8 mouse cellular contexts compared by ENCODE assay signal in the genomic region with DNA sequence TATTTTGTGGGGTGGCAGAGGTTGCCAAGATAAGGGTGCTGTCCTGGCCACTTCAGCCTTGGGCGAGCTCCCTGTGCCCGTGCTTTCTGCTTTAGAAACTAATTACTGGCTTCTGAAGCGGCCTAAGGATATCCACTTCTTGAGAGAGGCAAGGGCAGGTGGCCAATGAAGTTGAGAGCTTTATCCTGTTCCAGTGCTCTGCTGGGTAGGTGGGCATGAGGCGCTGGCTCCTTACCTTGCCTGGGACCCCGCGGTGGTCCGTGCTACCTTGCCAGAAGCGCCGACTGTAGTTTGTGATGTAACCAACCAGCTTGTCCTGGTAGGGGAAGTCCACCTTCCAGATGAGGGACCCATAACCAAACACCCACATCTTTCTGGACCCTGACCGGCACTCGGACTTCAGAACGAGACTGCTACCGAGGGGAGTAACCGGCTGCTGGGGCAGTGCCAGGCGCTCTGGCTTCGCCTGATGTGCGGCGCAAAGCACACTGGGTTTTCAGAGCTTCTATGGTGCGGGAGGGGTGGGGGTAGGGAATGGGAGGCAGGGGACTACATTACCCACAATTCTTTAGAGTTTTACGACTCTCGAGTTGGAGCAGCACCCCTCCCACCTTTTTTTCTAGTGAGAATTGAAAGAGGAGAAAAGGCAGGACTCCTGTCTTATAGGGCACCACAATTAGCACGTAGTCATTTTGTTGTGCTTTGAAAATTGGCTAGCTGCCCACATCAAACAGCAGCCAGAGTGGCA. TPM values are rescaled to one million over a fixed set of nuclear protein-coding genes. Genes with fewer than 3 reads are reported as not detected.
DNase-seq lines count a peak whose midpoint lies in the region; ATAC-seq lines count a peak whose summit lies in the region.

Gene Chac2, minus strand, starts transcription at position 474 of the 748 bp plus-strand sequence.

- peak; percentile 80 for DNase-seq in WW6 (ENCODE audit: low read depth, low spot score)
- DNase-seq in cerebellum, postnatal 4 days (ENCODE audit: low spot score in 2 of 2) = peak; percentile 61 to 85
- peak; percentile 87 for DNase-seq in gastrocnemius, adult 18-20 months (ENCODE audit: low spot score)
- peak; percentile 81 to 89 for DNase-seq in left cerebral cortex, adult 18-20 months (ENCODE audit: low spot score in 2 of 2)
- peak; percentile 90 for DNase-seq in right cerebral cortex, adult 18-20 months
- DNase-seq in urinary bladder, postnatal 10 days (ENCODE audit: low spot score) = peak; percentile 35

- no peaks in the 10 kb centered on the region for H3K36me3 ChIP-seq in hindbrain, embryonic 16.5 days (ENCODE audit: control insufficient read depth, insufficient read depth, low read length)
- H3K36me3 ChIP-seq in macrophage (ENCODE audit: inconsistent target) = no peaks in the 10 kb centered on the region

- no peaks in the 10 kb centered on the region for H3K9me3 ChIP-seq in hindbrain, embryonic 16.5 days (ENCODE audit: control insufficient read depth, low read length)

- peak; percentile 99 for ATAC-seq in hindbrain, embryonic 16.5 days

- peak within 1 kb of the TSS; percentile 67 for H3K4me3 ChIP-seq in hindbrain, embryonic 16.5 days (ENCODE audit: low read length)
- H3K4me3 ChIP-seq in macrophage (ENCODE audit: inconsistent target) = peak within 1 kb of the TSS; percentile 82

- H3K79me2 ChIP-seq in macrophage (ENCODE audit: inconsistent target) = peaks cover 44% of the 10 kb centered on the region

- H3K4me1 ChIP-seq in hindbrain, embryonic 16.5 days (ENCODE audit: control insufficient read depth, insufficient read depth, low read depth, low read length) = peaks cover 5% of the 10 kb centered on the region

- peak within 1 kb of the TSS; percentile 77 for H3K4me2 ChIP-seq in hindbrain, embryonic 16.5 days (ENCODE audit: low read length)

- H3K27ac ChIP-seq in hindbrain, embryonic 16.5 days (ENCODE audit: low read depth, low read length) = peak within 1 kb of the TSS; percentile 73
- peak within 1 kb of the TSS; percentile 47 for H3K27ac ChIP-seq in macrophage

- WGBS in hindbrain, embryonic 16.5 days = under 1% methylated on average over 22 of the region's 22 CpGs
- WGBS in macrophage (ENCODE audit: missing documents) = 1% methylated on average over 22 of the region's 22 CpGs

- H3K27me3 ChIP-seq in hindbrain, embryonic 16.5 days (replicated peaks; ENCODE audit: control insufficient read depth, insufficient read depth, low read length) = no peaks in the 10 kb centered on the region

- H3K9ac ChIP-seq in hindbrain, embryonic 16.5 days (ENCODE audit: low read depth, low read length) = peak within 1 kb of the TSS; percentile 81

RNA-seq across cellular contexts. Expression of gene Chac2, which starts in this region (rescaled TPM):
- 10 to 100 TPM; 15.7 to 19.3 TPM for total RNA-seq in gastrocnemius, adult 18-20 months (2021)
- polyA plus RNA-seq in hindbrain, embryonic 16.5 days (2015; fragmentation: Nextera tagmentation; extraction: Ambion mirVana) = 32.8 and 34.7 TPM in 2 replicates
- 10 to 100 TPM; 13.6 to 17.7 TPM for total RNA-seq in left cerebral cortex, adult 18-20 months (2021)
- 1 to 10 TPM in 18 of 26 experiments, under 1 TPM in 5, not detected in 3; 0.74 to 6.5 (median 1.8) TPM for total RNA-seq in macrophage (2018; cell fraction: chromatin; rRNA removed)
- total RNA-seq in macrophage (2018; cell fraction: cytosol; rRNA removed) = 1 to 10 TPM; 2.9 to 9.6 (median 5.8) TPM
- 1 to 10 TPM in 22 of 26 experiments, under 1 TPM in 3, not detected in 1; 0.72 to 9.7 (median 4.1) TPM for total RNA-seq in macrophage (2018; cell fraction: nucleus; rRNA removed)
- 7.1 to 8.0 TPM (median 7.7 TPM) in 3 replicates for polyA plus RNA-seq in macrophage (2018)

Comparison
In these comparisons a context has a peak if more than half of its experiments do, and no peak if none do; other contexts are left out.
1. Peak in every context shown above with its lines: DNase-seq, ATAC-seq, H3K4me3 ChIP-seq and H3K27ac ChIP-seq.
2. DNase-seq: peak in every context shown above with its lines; median percentile 90 in right cerebral cortex, adult 18-20 months; 87 in gastrocnemius, adult 18-20 months; 85 in left cerebral cortex, adult 18-20 months; 80 in WW6; 73 in cerebellum, postnatal 4 days; 35 in urinary bladder, postnatal 10 days.